Mouse (Mus musculus) lung, postnatal 0 days (tissue): Measurements from ENCODE around the gene Krr1.

ENCODE experiments used
- CTCF ChIP-seq: IDR thresholded peaks from 2 replicates; pipeline ENCODE4 v1.5.1; 2016; ENCODE audit warnings: antibody characterized with exemption, mild to moderate bottlenecking
- EP300 ChIP-seq: IDR thresholded peaks from 2 replicates; pipeline ENCODE4 v1.6.1; 2016; ENCODE audit warnings: antibody characterized with exemption, mild to moderate bottlenecking, control low read depth

DNA sequence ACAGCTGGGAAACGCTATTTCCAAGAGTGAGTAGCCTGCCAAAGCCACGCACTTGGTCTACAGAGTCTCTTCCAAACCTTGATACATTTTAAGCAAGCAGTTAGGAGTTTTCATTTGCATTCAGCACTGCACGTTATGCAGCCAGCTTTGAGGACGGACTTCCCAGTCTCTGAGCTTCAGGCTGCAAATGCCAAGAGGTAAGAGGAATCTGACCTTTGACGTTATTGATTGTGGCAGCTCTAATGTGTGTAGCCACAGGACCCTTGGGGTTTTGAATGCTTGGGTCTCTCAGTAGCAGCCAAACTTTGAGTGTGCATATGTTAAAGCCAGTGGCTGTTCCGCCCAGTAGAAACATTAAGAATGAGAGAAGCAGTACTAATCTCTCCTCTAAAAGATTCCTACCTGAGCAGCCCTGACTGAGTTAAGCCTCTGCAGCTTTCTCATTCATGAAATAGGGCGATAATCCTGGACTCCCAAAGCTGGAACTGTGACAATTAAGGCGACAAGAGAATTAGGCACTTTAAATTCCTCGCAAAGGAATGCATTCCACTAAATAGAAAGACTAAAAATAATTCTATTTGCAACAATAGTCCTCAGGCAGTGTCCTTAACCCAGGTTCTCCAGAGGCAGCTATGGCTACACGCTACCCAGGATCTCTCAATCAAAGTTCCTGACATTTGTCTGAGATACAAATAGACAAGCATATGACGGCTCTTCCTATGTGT is 39.7 kb upstream of the Krr1 start:
- TF ChIP-seq CTCF (no peak), EP300 (no peak)
